Mouse (Mus musculus) bone marrow, adult 2 months (tissue): ENCODE measurements around the gene Lbx2.

Experiments used
- CTCF ChIP-seq: fragments of 200-500 bp; IDR thresholded peaks from 2 replicates; pipeline ENCODE4 v1.5.1; 2011; ENCODE audit warnings: low read length, control low read depth; ENCODE audit not compliant: control insufficient read depth, insufficient read depth
- POLR2A ChIP-seq: fragments of 200-500 bp; IDR thresholded peaks from 2 replicates; pipeline ENCODE4 v1.6.1; 2011; ENCODE audit warnings: low read depth, mild to moderate bottlenecking, control low read depth, low read length, borderline replicate concordance; ENCODE audit not compliant: control insufficient read depth

DNA sequence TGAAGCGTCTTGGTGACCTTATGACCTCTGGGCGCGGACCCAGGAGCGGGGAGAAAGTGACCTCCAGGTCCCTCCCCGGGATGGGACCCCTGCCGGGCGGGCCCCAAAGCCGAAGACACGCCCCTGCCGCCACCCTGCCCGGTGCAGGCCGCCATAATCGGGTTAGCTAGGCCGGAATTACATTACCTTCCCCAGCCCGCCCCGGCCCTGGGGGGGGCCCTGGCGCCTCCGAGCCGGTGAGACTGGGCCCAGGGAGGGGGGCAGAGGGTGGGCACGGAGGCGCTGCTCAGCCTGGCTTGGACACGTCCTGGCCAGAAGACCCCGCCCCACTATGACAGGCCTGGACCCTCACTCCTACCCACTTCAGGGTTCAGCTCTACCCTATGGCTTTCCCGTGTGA lies 14.9 kb upstream of the Lbx2 start:
- TF ChIP-seq CTCF = no peak
- TF ChIP-seq POLR2A = no peak
